Mouse (Mus musculus) thymus, adult 2 months (tissue): ENCODE measurements at regions not wholly inside any gene's neighbourhood (a gene's known extent, or its start where the extent isn't known, plus 50 kb on each side); places are given as distances from the start of the nearest gene placed in this dataset.

Experiments used
- CTCF ChIP-seq: fragments of 200-500 bp; IDR thresholded peaks from 2 replicates; pipeline ENCODE4 v1.5.1; 2012; ENCODE audit warnings: mild to moderate bottlenecking, control low read depth, low read length, moderate library complexity, borderline replicate concordance; ENCODE audit not compliant: control insufficient read depth, poor library complexity, insufficient read depth; ENCODE audit errors: extremely low read depth
- POLR2A ChIP-seq: fragments of 200-500 bp; IDR thresholded peaks from 2 replicates; pipeline ENCODE4 v1.6.1; 2012; ENCODE audit warnings: mild to moderate bottlenecking, low read length, control low read depth, moderate library complexity; ENCODE audit not compliant: control insufficient read depth, poor library complexity, insufficient read depth; ENCODE audit errors: extremely low read depth

DNA sequence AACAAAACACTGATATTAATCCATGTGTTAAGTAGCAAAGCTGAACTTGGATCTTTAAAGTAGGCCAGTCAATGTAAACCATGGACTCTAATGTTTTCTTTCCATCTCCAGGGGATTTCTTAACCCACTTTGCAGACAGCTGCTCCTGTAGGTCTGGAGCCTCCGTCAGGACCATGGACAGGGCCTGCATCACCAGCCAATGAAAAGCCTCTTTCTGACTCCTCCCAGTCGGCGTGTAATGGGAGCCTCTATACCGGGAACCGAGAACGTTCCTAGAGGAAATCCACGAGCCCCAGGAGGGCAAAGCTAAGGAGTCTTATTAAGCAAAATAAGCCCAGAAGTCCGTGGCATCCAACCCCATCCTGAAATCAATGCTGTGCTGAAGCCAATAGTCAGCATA, 189.1 kb upstream of the Csf3r start:
- TF ChIP-seq CTCF (no peak), POLR2A (no peak)
